In the genomic region with DNA sequence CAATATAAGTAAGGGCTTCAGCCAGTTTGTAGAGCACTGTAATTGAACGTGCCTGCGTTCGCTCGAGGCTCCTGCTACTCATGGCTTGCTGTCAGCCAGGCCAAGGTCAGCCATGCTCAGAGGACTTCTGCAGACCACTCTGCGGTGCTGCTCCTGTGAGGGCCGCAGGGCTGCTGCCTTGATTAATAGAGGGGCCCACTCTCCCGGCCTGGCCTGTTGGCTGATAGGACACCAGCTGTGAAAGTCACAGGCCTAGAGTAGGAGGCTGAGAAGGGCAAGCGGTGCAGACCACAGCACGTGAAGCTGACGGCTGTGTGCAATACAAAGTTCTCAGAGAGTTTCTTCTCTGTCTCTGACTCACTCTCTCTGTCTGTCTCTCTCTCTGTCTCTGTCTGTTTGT, we compare ENCODE assay signal across 14 mouse cellular contexts.
DNase-seq lines count a peak whose midpoint lies in the region; ATAC-seq lines count a peak whose summit lies in the region.
"Had no signal": no experiment of that assay in that cellular context is flagged by ENCODE, and none has a peak within 500 bp of the region (broad histone marks: within the 10 kb centered on the region; RNA-seq: fewer than 3 reads in every experiment).

No protein-coding gene starts in this region.

- H3K9me3 ChIP-seq in heart, embryonic 13.5 days, result no peaks in the 10 kb centered on the region
- H3K9me3 ChIP-seq in kidney, embryonic 16.5 days (ENCODE audit: low read length), result no peaks in the 10 kb centered on the region
- no peaks in the 10 kb centered on the region for H3K9me3 ChIP-seq in intestine, embryonic 16.5 days (ENCODE audit: control insufficient read depth, low read length)
- H3K9me3 ChIP-seq: forebrain, embryonic 12.5 days had no signal

- no peaks in the 10 kb centered on the region for H3K27me3 ChIP-seq in heart, embryonic 13.5 days (replicated peaks)
- H3K27me3 ChIP-seq in kidney, embryonic 16.5 days (ENCODE audit: insufficient read depth, low read length), result no peaks in the 10 kb centered on the region
- H3K27me3 ChIP-seq in intestine, embryonic 16.5 days (replicated peaks; ENCODE audit: control insufficient read depth, insufficient read depth, low read length), result no peaks in the 10 kb centered on the region
- H3K27me3 ChIP-seq: CH12.LX had no signal

- ATAC-seq in heart, embryonic 13.5 days (ENCODE audit: extremely low read depth, insufficient number of reproducible peaks, low FRiP score, low TSS enrichment), result no peak; the same call in 1 of the 2 replicates
- ATAC-seq in kidney, embryonic 16.5 days (ENCODE audit: low FRiP score, low TSS enrichment), result peak; percentile 27; the same call in 1 of the 2 replicates
- peak; percentile 71; the same call in 1 of the 2 replicates for ATAC-seq in intestine, embryonic 16.5 days

- H3K4me2 ChIP-seq in heart, embryonic 13.5 days, result no peak overlapping the region
- H3K4me2 ChIP-seq in kidney, embryonic 16.5 days (replicated peaks; ENCODE audit: low read depth, low read length), result no peak overlapping the region
- no peak overlapping the region for H3K4me2 ChIP-seq in intestine, embryonic 16.5 days (ENCODE audit: low read depth, low read length)
- H3K4me2 ChIP-seq: forebrain, embryonic 12.5 days had no signal

- WGBS in heart, embryonic 13.5 days, result 35% methylated on average over 10 of the region's 10 CpGs
- WGBS in kidney, embryonic 16.5 days, result 38% methylated on average over 10 of the region's 10 CpGs
- 47% methylated on average over 10 of the region's 10 CpGs for WGBS in intestine, embryonic 16.5 days

- intact Hi-C loops in heart, postnatal 14 days (cut with DNase I), result no loop called here

- H3K4me3 ChIP-seq in heart, embryonic 13.5 days, result no peak overlapping the region
- H3K4me3 ChIP-seq in kidney, embryonic 16.5 days (ENCODE audit: low read length), result no peak overlapping the region
- no peak overlapping the region for H3K4me3 ChIP-seq in intestine, embryonic 16.5 days (ENCODE audit: low read length)
- H3K4me3 ChIP-seq: forebrain, embryonic 12.5 days had no signal

- H3K9ac ChIP-seq in heart, embryonic 13.5 days, result peak overlapping the region; percentile 37; the same call in 1 of the 2 replicates
- H3K9ac ChIP-seq in kidney, embryonic 16.5 days (replicated peaks; ENCODE audit: low read length), result no peak overlapping the region
- no peak overlapping the region for H3K9ac ChIP-seq in intestine, embryonic 16.5 days (ENCODE audit: low read depth, low read length)
- H3K9ac ChIP-seq: forebrain, embryonic 12.5 days had no signal

- H3K27ac ChIP-seq in heart, embryonic 13.5 days (replicated peaks), result peak overlapping the region; percentile 36; the same call in 1 of the 2 replicates
- H3K27ac ChIP-seq in kidney, embryonic 16.5 days (ENCODE audit: low read length), result no peak overlapping the region
- H3K27ac ChIP-seq in intestine, embryonic 16.5 days (ENCODE audit: low read length), result no peak overlapping the region
- H3K27ac ChIP-seq: forebrain, embryonic 12.5 days had no signal

- H3K4me1 ChIP-seq in heart, embryonic 13.5 days, result peaks cover 9% of the 10 kb centered on the region
- H3K4me1 ChIP-seq in kidney, embryonic 16.5 days (ENCODE audit: insufficient read depth, low read length), result no peaks in the 10 kb centered on the region; the same call in 1 of the 2 replicates
- H3K4me1 ChIP-seq in intestine, embryonic 16.5 days (ENCODE audit: control insufficient read depth, insufficient read depth, low read length), result no peaks in the 10 kb centered on the region

- H3K36me3 ChIP-seq in heart, embryonic 13.5 days, result no peaks in the 10 kb centered on the region
- H3K36me3 ChIP-seq in kidney, embryonic 16.5 days (ENCODE audit: insufficient read depth, low read length), result no peaks in the 10 kb centered on the region
- H3K36me3 ChIP-seq in intestine, embryonic 16.5 days (ENCODE audit: control insufficient read depth, insufficient read depth, low read length), result no peaks in the 10 kb centered on the region
- H3K36me3 ChIP-seq: forebrain, embryonic 12.5 days had no signal

- peak; percentile 21 for DNase-seq in adrenal gland, postnatal 14 days
- DNase-seq in adrenal gland, postnatal 4 days (ENCODE audit: low spot score in 2 of 2), result no peak
- no peak for DNase-seq in heart, postnatal 14 days
- DNase-seq in kidney, postnatal 36 days, result no peak
- no peak for DNase-seq in left cerebral cortex, adult 8-10 months (ENCODE audit: low spot score in 2 of 2)
- DNase-seq: cerebellum, adult 9-10 months; gastrocnemius, postnatal 10 days; lung, adult 18-20 months; thymus, adult 2 months had no signal
